Mouse (Mus musculus): Measurements from ENCODE around the gene Epn2. TPM values are rescaled to one million over a fixed set of nuclear protein-coding genes. Genes with fewer than 3 reads are reported as not detected.

Gene Epn2
- polyA plus RNA-seq, 1 experiment, result 14.1 TPM

DNA sequence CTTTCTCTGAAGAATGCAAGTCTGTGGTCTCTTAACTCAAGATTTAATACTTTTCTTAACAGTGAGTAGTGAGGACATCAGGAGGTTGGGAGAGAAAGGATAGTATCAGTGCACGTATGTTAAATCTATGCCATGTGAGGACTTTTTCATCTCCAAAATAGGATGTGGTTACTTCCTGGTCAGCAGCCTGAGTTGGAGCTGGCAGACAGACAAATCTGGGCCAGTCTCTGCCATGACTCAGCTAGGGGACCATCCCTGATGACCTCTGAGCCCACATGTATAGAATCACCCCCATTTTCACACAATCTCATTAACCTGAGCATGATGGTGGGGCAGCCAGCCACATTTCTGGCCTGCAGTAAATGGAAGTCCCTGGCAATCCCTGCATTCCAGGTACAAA is 61.5 kb downstream of the Epn2 start:
- Histone ChIP-seq H3ac (ENCODE audit: control insufficient read depth, insufficient read length) (no peak overlapping the region), H3K4me3 (no peak overlapping the region), H3K36me3 (ENCODE audit: control insufficient read depth, insufficient read depth) (peaks cover 16% of the 10 kb centered on the region), H3K27me3 (ENCODE audit: control insufficient read depth, insufficient read depth, insufficient read length) (no peaks in the 10 kb centered on the region), H3K4me2 (ENCODE audit: low read depth) (no peak overlapping the region), H3K79me2 (ENCODE audit: control insufficient read depth, insufficient read depth) (no peaks in the 10 kb centered on the region)
- no peak for TF ChIP-seq SRF (IDR thresholded peaks at IDR 0.05; ENCODE audit: control insufficient read depth, insufficient read length, low read depth)
- TF ChIP-seq CEBPB (IDR thresholded peaks at IDR 0.05; ENCODE audit: insufficient read depth, poor library complexity, severe bottlenecking), result no peak
- no peak for TF ChIP-seq USF1 (IDR thresholded peaks at IDR 0.05; ENCODE audit: low read depth)
- TF ChIP-seq POLR2AphosphoS2 (IDR thresholded peaks at IDR 0.05; ENCODE audit: insufficient read length, low read depth), result no peak
- no peak for TF ChIP-seq MAX (IDR thresholded peaks at IDR 0.05; ENCODE audit: low read depth)

DNA sequence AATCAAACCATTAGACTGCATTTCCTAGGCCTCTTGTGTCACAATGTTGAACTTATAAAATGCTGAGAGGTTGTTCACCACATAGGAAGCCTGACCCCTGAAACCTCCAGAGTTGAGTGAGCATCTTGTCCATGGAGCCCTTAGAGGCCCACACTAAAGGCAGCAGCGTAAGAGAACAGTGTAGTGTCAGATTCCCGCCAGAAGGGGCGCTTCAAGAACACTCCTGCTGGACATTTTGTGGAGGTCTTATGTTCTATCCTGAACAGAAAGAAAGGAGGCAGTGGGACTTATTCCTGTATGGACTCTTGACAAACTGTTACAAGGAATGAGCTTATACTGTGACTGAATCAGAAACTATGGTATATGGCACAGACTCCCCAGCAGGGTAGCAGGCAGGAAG is 64.5 kb downstream of the Epn2 start:
- no peaks in the 10 kb centered on the region for H3K79me2 ChIP-seq (ENCODE audit: control insufficient read depth, insufficient read depth)
- H3K4me3 ChIP-seq, result no peak overlapping the region
- no peak overlapping the region for H3ac ChIP-seq (ENCODE audit: control insufficient read depth, insufficient read length)
- no peak overlapping the region for H3K4me2 ChIP-seq (ENCODE audit: low read depth)
- TF ChIP-seq CEBPB (IDR thresholded peaks at IDR 0.05; ENCODE audit: insufficient read depth, poor library complexity, severe bottlenecking), result no peak
- TF ChIP-seq MYOD1 (IDR thresholded peaks at IDR 0.05; ENCODE audit: control insufficient read depth in 1 of 3, insufficient read length in 2 of 3, low read depth in 2 of 3), result no peak
- no peak for TF ChIP-seq E2F4 (IDR thresholded peaks at IDR 0.05; ENCODE audit: insufficient read depth)
- TF ChIP-seq MAX (IDR thresholded peaks at IDR 0.05; ENCODE audit: low read depth), result no peak
- TF ChIP-seq REST (IDR thresholded peaks at IDR 0.05; ENCODE audit: insufficient read depth, insufficient read length), result no peak
- TF ChIP-seq SRF (IDR thresholded peaks at IDR 0.05; ENCODE audit: control insufficient read depth, insufficient read length, low read depth), result no peak
- TF ChIP-seq TCF12 (IDR thresholded peaks at IDR 0.05; ENCODE audit: insufficient read depth, poor library complexity, severe bottlenecking), result no peak
- no peak for TF ChIP-seq POLR2AphosphoS2 (IDR thresholded peaks at IDR 0.05; ENCODE audit: insufficient read length, low read depth)
- TF ChIP-seq TCF3 (IDR thresholded peaks at IDR 0.05; ENCODE audit: insufficient read length, low read depth), result no peak
- no peak for TF ChIP-seq POLR2A (IDR thresholded peaks at IDR 0.05; ENCODE audit: insufficient read length, low read depth)
- TF ChIP-seq USF1 (IDR thresholded peaks at IDR 0.05; ENCODE audit: low read depth), result no peak
- no peak for TF ChIP-seq MYOG (IDR thresholded peaks at IDR 0.05; ENCODE audit: control insufficient read depth in 1 of 3, insufficient read depth in 1 of 3, insufficient read length in 2 of 3, low read depth in 2 of 3)
- H3K36me3 ChIP-seq (ENCODE audit: control insufficient read depth, insufficient read depth), result peaks cover 6% of the 10 kb centered on the region
- H3K27me3 ChIP-seq (ENCODE audit: control insufficient read depth, insufficient read depth, insufficient read length), result no peaks in the 10 kb centered on the region

DNA sequence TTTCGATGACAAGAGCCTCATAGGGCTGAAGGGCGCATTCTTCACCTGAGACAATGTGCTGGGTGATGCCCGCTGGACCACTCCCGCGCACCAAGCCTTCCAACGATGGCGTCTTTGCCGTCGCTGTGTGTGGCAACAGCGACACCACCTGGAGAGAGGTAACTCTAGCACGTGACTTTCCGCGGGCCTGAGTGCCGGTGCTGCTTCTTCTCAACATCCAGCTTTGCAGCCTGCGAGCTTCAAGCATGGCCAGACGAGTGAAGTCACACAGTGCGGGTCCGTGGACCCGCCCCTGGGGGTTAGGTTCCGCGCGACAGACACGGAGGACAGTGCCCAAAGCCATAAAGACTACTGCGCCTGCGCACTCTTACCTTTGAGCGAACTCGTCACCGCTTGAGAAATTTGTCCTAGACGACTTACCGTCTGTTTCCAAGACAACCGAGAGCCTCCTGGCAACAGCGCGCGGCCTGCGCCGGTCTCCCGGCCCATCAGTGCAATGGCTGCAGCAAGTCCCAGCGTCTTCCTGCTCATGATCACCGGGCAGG is 74.7 kb downstream of the Epn2 start, which contains the start of gene B9d1:
Gene B9d1 (plus strand): TSS at position 432 of the 545 bp plus-strand sequence.
- Histone ChIP-seq H3K36me3 (ENCODE audit: control insufficient read depth, insufficient read depth) (no peaks in the 10 kb centered on the region), H3K4me2 (ENCODE audit: low read depth) (peak within 1 kb of the TSS; percentile 97), H3K27me3 (ENCODE audit: control insufficient read depth, insufficient read depth, insufficient read length) (no peaks in the 10 kb centered on the region), H3K79me2 (ENCODE audit: control insufficient read depth, insufficient read depth) (no peaks in the 10 kb centered on the region), H3K4me3 (peak within 1 kb of the TSS; percentile 48), H3ac (ENCODE audit: control insufficient read depth, insufficient read length) (no peak within 1 kb of the TSS)
- no peak for TF ChIP-seq REST (IDR thresholded peaks at IDR 0.05; ENCODE audit: insufficient read depth, insufficient read length)
- peak; percentile 69 for TF ChIP-seq POLR2AphosphoS2 (IDR thresholded peaks at IDR 0.05; ENCODE audit: insufficient read length, low read depth)
- peak in 1 of 3 experiments; percentile 23 for TF ChIP-seq MYOG (IDR thresholded peaks at IDR 0.05; ENCODE audit: control insufficient read depth in 1 of 3, insufficient read depth in 1 of 3, insufficient read length in 2 of 3, low read depth in 2 of 3)
- peak; percentile 48 for TF ChIP-seq POLR2A (IDR thresholded peaks at IDR 0.05; ENCODE audit: insufficient read length, low read depth)
- TF ChIP-seq CEBPB (IDR thresholded peaks at IDR 0.05; ENCODE audit: insufficient read depth, poor library complexity, severe bottlenecking), result no peak
- TF ChIP-seq E2F4 (IDR thresholded peaks at IDR 0.05; ENCODE audit: insufficient read depth), result no peak
- peak; percentile 87 for TF ChIP-seq USF1 (IDR thresholded peaks at IDR 0.05; ENCODE audit: low read depth)
- TF ChIP-seq MYOD1 (IDR thresholded peaks at IDR 0.05; ENCODE audit: control insufficient read depth in 1 of 3, insufficient read length in 2 of 3, low read depth in 2 of 3), result peak in 1 of 3 experiments; percentile 15
- TF ChIP-seq SRF (IDR thresholded peaks at IDR 0.05; ENCODE audit: control insufficient read depth, insufficient read length, low read depth), result no peak
- TF ChIP-seq TCF12 (IDR thresholded peaks at IDR 0.05; ENCODE audit: insufficient read depth, poor library complexity, severe bottlenecking), result no peak
- TF ChIP-seq MAX (IDR thresholded peaks at IDR 0.05; ENCODE audit: low read depth), result peak; percentile 74
- no peak for TF ChIP-seq TCF3 (IDR thresholded peaks at IDR 0.05; ENCODE audit: insufficient read length, low read depth)

DNA sequence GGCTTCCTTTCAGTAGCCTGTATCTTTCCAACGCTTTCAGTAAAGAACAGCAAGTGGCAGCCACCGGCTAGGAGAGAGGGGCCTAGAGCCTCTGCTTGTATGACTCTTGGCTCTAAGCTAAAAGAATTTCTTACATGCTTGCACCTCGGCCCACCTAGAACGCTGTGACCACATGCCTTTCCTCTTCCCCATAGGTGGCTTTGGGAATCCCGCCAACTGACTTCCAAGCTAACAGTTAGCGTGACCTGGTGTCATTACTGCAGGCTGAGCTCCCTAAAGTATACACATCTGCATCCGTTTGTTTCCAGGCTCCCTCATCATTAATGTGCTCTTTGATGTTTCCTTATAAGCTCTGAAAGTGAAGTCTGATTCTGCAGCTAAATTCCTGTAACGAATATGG is 75.6 kb downstream of the Epn2 start:
- peak overlapping the region; percentile 48 for H3K4me3 ChIP-seq
- H3K36me3 ChIP-seq (ENCODE audit: control insufficient read depth, insufficient read depth), result no peaks in the 10 kb centered on the region
- no peaks in the 10 kb centered on the region for H3K79me2 ChIP-seq (ENCODE audit: control insufficient read depth, insufficient read depth)
- H3ac ChIP-seq (ENCODE audit: control insufficient read depth, insufficient read length), result no peak overlapping the region
- no peaks in the 10 kb centered on the region for H3K27me3 ChIP-seq (ENCODE audit: control insufficient read depth, insufficient read depth, insufficient read length)
- TF ChIP-seq TCF3 (IDR thresholded peaks at IDR 0.05; ENCODE audit: insufficient read length, low read depth) (no peak), POLR2A (IDR thresholded peaks at IDR 0.05; ENCODE audit: insufficient read length, low read depth) (no peak), MAX (IDR thresholded peaks at IDR 0.05; ENCODE audit: low read depth) (no peak), TCF12 (IDR thresholded peaks at IDR 0.05; ENCODE audit: insufficient read depth, poor library complexity, severe bottlenecking) (no peak), SRF (IDR thresholded peaks at IDR 0.05; ENCODE audit: control insufficient read depth, insufficient read length, low read depth) (no peak), CEBPB (IDR thresholded peaks at IDR 0.05; ENCODE audit: insufficient read depth, poor library complexity, severe bottlenecking) (no peak), MYOD1 (IDR thresholded peaks at IDR 0.05; ENCODE audit: control insufficient read depth in 1 of 3, insufficient read length in 2 of 3, low read depth in 2 of 3) (no peak), REST (IDR thresholded peaks at IDR 0.05; ENCODE audit: insufficient read depth, insufficient read length) (no peak), MYOG (IDR thresholded peaks at IDR 0.05; ENCODE audit: control insufficient read depth in 1 of 3, insufficient read depth in 1 of 3, insufficient read length in 2 of 3, low read depth in 2 of 3) (no peak), USF1 (IDR thresholded peaks at IDR 0.05; ENCODE audit: low read depth) (no peak), E2F4 (IDR thresholded peaks at IDR 0.05; ENCODE audit: insufficient read depth) (no peak), POLR2AphosphoS2 (IDR thresholded peaks at IDR 0.05; ENCODE audit: insufficient read length, low read depth) (no peak)
- no peak overlapping the region for H3K4me2 ChIP-seq (ENCODE audit: low read depth)
